Mouse (Mus musculus): Measurements from ENCODE around the gene Zfp518a. TPM values are rescaled to one million over a fixed set of nuclear protein-coding genes. Genes with fewer than 3 reads are reported as not detected.

The Zfp518a gene
- polyA plus RNA-seq, 1 experiment from 2014 or later = 23.1 TPM

DNA sequence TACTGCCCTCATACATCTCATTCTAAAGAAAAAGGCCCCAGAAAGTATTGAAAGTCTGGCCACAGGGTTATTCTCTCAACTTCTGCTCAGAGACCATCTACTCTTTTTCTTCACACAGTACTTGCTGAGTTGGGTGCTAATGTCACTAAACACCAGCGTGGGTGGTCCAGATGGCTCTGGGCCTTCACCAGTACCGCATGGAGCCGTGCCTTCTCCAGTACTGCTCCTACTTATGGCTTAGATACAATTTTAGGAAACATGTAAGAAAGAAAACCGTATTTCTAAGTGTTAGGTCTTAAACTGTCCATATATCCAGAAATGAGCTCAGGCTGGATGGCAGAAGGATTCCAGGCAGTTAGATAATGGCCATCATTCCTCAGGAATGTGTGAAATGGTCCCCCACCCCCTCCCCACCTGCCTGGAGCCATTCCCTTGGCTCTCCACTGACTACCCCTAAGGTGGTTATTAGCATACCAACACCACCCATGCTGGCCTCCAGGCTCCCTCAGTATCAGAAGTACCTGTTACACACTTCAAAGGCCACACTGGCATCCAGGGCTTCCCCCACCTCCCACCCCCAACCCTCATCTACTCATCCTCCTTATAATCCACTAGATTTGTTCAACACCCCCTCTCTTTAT, 52.6 kb downstream of the Zfp518a start:
- WGBS = 83% methylated on average over 4 of the region's 4 CpGs
- Histone ChIP-seq H3K9ac (replicated peaks; ENCODE audit: low read length) (no peak overlapping the region), H3K9me3 (replicated peaks; ENCODE audit: control insufficient read depth, low read length) (no peaks in the 10 kb centered on the region), H3K36me3 (replicated peaks; ENCODE audit: control insufficient read depth, insufficient read depth, low read depth, low read length) (no peaks in the 10 kb centered on the region), H3K4me2 (ENCODE audit: low read depth, low read length) (no peak overlapping the region), H3K4me3 (ENCODE audit: low read depth, low read length) (no peak overlapping the region), H3K27ac (replicated peaks; ENCODE audit: low read depth, low read length) (no peak overlapping the region), H3K4me1 (ENCODE audit: control insufficient read depth, insufficient read depth, low read length) (no peaks in the 10 kb centered on the region), H3K27me3 (ENCODE audit: control insufficient read depth, insufficient read depth, low read length) (no peaks in the 10 kb centered on the region)
- ATAC-seq (replicated peaks; ENCODE audit: insufficient number of reproducible peaks, low FRiP score, low TSS enrichment, low read depth) = no peak
- no peak for DNase-seq (ENCODE audit: low spot score)

DNA sequence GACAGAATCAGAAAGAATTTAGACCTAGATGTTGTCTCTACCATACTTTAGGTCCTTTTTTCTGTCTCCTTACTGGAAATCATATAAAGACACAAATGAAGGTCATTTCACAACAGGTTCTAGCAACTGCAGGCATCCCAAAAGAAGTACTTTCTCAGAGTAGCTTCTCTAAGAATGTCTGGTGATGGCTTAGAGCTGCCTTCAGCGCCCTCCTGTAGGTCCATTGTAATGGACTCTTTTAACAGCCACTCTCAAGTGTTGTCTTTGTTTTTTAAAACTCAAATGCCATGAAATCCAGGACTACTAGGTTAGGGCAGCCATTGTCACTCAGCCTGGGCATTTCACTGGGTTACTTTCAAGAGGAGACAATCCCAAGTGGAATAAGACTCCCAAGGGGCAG, 64.5 kb downstream of the Zfp518a start:
- H3K36me3 ChIP-seq (replicated peaks; ENCODE audit: control insufficient read depth, insufficient read depth, low read depth, low read length) = no peaks in the 10 kb centered on the region
- no peak overlapping the region for H3K9ac ChIP-seq (replicated peaks; ENCODE audit: low read length)
- DNase-seq (ENCODE audit: low spot score) = no peak
- H3K4me3 ChIP-seq (ENCODE audit: low read depth, low read length) = no peak overlapping the region
- no peaks in the 10 kb centered on the region for H3K4me1 ChIP-seq (ENCODE audit: control insufficient read depth, insufficient read depth, low read length)
- H3K27me3 ChIP-seq (ENCODE audit: control insufficient read depth, insufficient read depth, low read length) = no peaks in the 10 kb centered on the region
- 18% methylated on average over 1 of the region's 1 CpGs for WGBS
- H3K9me3 ChIP-seq (replicated peaks; ENCODE audit: control insufficient read depth, low read length) = no peaks in the 10 kb centered on the region
- ATAC-seq (replicated peaks; ENCODE audit: insufficient number of reproducible peaks, low FRiP score, low TSS enrichment, low read depth) = no peak
- H3K4me2 ChIP-seq (ENCODE audit: low read depth, low read length) = no peak overlapping the region
- no peak overlapping the region for H3K27ac ChIP-seq (replicated peaks; ENCODE audit: low read depth, low read length)

DNA sequence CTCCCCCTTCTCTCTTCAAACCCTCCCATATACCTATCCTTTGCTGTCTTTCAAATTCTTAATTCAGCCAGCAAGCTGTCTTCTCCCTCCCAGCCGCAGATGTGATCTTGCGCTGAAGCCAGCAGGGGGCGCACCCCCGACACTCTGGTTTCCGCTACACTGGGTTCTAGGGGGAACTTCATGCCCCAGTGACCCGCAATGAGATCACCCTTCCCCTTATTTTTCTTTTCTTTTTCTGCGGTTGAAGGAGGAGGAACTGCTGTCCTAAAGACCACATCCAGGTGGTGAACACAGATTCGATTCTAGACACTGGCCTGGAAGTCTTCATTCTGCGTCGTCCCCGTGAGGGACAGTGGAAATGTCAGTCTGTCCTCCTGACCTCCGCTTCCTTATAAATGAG, 68.5 kb downstream of the Zfp518a start:
- no peak overlapping the region for H3K9ac ChIP-seq (replicated peaks; ENCODE audit: low read length)
- ATAC-seq (replicated peaks; ENCODE audit: insufficient number of reproducible peaks, low FRiP score, low TSS enrichment, low read depth) = no peak

DNA sequence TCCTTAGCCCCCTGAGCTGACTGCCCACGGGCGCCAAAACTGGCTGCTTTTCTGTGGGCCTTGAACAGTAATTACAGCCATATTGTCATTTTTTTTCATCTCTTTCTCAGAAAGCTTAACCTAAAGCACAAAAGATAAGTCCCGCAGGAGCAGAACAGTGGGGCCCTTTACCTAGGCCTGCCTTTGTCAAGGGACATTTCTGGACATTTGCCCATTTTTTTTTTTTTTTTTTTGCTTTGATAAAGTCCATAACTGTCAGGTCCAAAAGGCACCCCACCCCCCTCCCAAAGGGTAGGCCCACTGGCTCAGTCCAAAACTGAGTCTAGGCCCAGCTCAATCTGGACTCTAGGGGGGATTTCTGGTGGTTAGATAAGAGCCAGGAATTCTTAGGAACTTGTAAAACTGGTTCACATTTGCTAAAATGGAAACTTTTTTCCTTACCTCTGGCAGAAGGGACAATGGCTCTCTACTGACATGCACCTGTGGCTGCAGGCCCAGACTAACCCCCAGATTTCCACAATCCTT, 69.9 kb downstream of the Zfp518a start:
- Histone ChIP-seq H3K27me3 (ENCODE audit: control insufficient read depth, insufficient read depth, low read length) (no peaks in the 10 kb centered on the region), H3K27ac (replicated peaks; ENCODE audit: low read depth, low read length) (no peak overlapping the region), H3K9ac (replicated peaks; ENCODE audit: low read length) (no peak overlapping the region), H3K36me3 (replicated peaks; ENCODE audit: control insufficient read depth, insufficient read depth, low read depth, low read length) (no peaks in the 10 kb centered on the region), H3K9me3 (replicated peaks; ENCODE audit: control insufficient read depth, low read length) (no peaks in the 10 kb centered on the region), H3K4me1 (ENCODE audit: control insufficient read depth, insufficient read depth, low read length) (no peaks in the 10 kb centered on the region), H3K4me3 (ENCODE audit: low read depth, low read length) (no peak overlapping the region), H3K4me2 (ENCODE audit: low read depth, low read length) (no peak overlapping the region)
- 72% methylated on average over 3 of the region's 3 CpGs for WGBS
- DNase-seq (ENCODE audit: low spot score) = no peak
- ATAC-seq (replicated peaks; ENCODE audit: insufficient number of reproducible peaks, low FRiP score, low TSS enrichment, low read depth) = no peak

More for the DNA sequence above, 68.5 kb downstream of the Zfp518a start:
- no peaks in the 10 kb centered on the region for H3K36me3 ChIP-seq (replicated peaks; ENCODE audit: control insufficient read depth, insufficient read depth, low read depth, low read length)
- 52% methylated on average over 12 of the region's 12 CpGs for WGBS
- no peak overlapping the region for H3K27ac ChIP-seq (replicated peaks; ENCODE audit: low read depth, low read length)
- H3K27me3 ChIP-seq (ENCODE audit: control insufficient read depth, insufficient read depth, low read length) = no peaks in the 10 kb centered on the region
- no peaks in the 10 kb centered on the region for H3K9me3 ChIP-seq (replicated peaks; ENCODE audit: control insufficient read depth, low read length)
- peak; percentile 64 for DNase-seq (ENCODE audit: low spot score)
- H3K4me2 ChIP-seq (ENCODE audit: low read depth, low read length) = no peak overlapping the region
- no peak overlapping the region for H3K4me3 ChIP-seq (ENCODE audit: low read depth, low read length)
- H3K4me1 ChIP-seq (ENCODE audit: control insufficient read depth, insufficient read depth, low read length) = no peaks in the 10 kb centered on the region

DNA sequence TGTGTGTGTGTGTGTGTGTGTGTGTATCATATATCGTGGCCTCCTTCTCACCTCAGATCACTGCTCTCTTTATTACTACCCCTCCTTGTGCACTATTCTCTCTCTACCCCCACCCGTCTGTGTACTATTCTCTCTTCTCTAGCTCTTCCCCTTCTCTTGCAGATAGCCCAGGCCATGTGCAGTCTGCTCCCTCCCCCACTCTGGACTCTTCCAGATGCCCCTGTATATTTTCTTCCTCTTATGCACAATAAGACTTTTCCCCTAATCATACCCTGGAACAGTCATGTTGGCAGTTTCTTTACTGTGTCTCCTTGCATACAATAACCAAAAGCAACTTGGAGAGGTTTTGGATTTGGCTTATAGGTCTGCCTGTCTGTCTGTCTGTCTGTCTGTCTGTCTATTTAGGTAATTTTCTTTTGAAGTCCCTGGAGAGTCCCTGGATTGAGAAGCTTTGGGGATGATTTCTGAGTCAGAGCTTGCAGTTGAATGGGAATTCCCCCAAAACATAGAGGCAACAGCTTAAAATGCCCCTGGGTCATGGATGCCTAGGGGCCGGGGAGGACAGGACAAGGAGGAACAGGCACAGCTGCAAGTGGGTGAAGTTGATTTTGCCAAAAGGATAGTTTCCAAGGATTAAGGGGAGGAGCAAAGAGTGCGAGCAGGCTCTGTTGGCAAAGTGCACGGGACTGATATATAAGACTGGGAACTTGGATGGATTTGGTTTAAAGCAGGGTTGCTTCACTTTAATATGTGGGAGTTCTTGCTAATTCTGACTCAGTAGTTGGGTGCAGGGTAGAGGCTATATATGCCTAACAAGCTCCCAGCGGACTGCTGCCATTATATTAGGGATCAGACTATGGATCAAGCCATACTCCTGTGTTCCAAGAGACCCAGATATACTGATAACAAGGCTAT, 70.7 kb downstream of the Zfp518a start:
- 81% methylated on average over 6 of the region's 6 CpGs for WGBS
- DNase-seq (ENCODE audit: low spot score) (no peak), ATAC-seq (replicated peaks; ENCODE audit: insufficient number of reproducible peaks, low FRiP score, low TSS enrichment, low read depth) (no peak)
- no peak overlapping the region for H3K4me3 ChIP-seq (ENCODE audit: low read depth, low read length)
- H3K4me2 ChIP-seq (ENCODE audit: low read depth, low read length) = no peak overlapping the region
- no peaks in the 10 kb centered on the region for H3K9me3 ChIP-seq (replicated peaks; ENCODE audit: control insufficient read depth, low read length)
- H3K27me3 ChIP-seq (ENCODE audit: control insufficient read depth, insufficient read depth, low read length) = no peaks in the 10 kb centered on the region
- no peak overlapping the region for H3K9ac ChIP-seq (replicated peaks; ENCODE audit: low read length)
- H3K27ac ChIP-seq (replicated peaks; ENCODE audit: low read depth, low read length) = no peak overlapping the region
- H3K36me3 ChIP-seq (replicated peaks; ENCODE audit: control insufficient read depth, insufficient read depth, low read depth, low read length) = no peaks in the 10 kb centered on the region
- H3K4me1 ChIP-seq (ENCODE audit: control insufficient read depth, insufficient read depth, low read length) = no peaks in the 10 kb centered on the region

Small RNA genes within 50 kb of the gene (microRNA-seq; reads per million reads assigned to microRNA genes)
- not detected for gene Mir8092 (ENCODE audit: borderline number of aligned reads)

Other genes with a start within 250 kb of the Zfp518a start
- gene Cc2d2b, start 146.0 kb upstream of the Zfp518a start, polyA plus RNA-seq (2014; fragmentation: Nextera tagmentation; extraction: Ambion mirVana) = 0.06 and 0.25 TPM in 2 replicates
- gene Ccnj, start 63.4 kb upstream of the Zfp518a start, polyA plus RNA-seq (2014; fragmentation: Nextera tagmentation; extraction: Ambion mirVana) = 36.3 and 40.0 TPM in 2 replicates
- 1.2 and 1.4 TPM in 2 replicates for gene Blnk, start 99.8 kb downstream of the Zfp518a start, polyA plus RNA-seq (2014; fragmentation: Nextera tagmentation; extraction: Ambion mirVana)
- not detected in 2 replicates for gene Dntt, start 134.6 kb downstream of the Zfp518a start, polyA plus RNA-seq (2014; fragmentation: Nextera tagmentation; extraction: Ambion mirVana)
- gene Opalin, start 182.4 kb downstream of the Zfp518a start, polyA plus RNA-seq (2014; fragmentation: Nextera tagmentation; extraction: Ambion mirVana) = not detected in 2 replicates

All from embryonic facial prominence, embryonic 11.5 days (tissue).